Mouse (Mus musculus) embryo, embryonic 9.5 days (tissue): ENCODE results near the gene Insl5.

Experiments used
- DNase-seq: peaks from one replicate; pipeline ENCODE4 v3.0.0-alpha.2; 2017; ENCODE audit errors: extremely low spot score

Gene Insl5

DNA sequence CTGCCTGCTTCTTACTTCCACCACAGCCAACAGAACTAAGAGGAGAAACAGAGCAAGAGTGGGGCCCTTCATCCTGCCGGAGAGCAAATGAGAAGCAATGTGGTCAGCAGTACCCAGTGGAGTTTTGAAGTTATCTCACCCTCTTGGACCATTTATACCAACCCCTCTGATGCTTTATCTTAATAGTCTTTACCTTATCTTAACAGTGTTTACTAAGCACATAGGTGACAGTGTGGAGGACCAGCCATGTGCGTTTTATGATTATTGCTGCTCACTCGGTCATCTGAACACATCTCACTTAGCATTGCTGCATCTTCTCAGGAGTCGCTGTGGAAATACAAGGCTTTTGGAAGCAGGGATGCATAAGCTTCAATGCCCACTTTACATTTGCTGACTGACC is at the start of gene Insl5:
TSS of gene Insl5 (minus strand) at position 222 of the 400 bp plus-strand sequence.
- no peak for DNase-seq

DNA sequence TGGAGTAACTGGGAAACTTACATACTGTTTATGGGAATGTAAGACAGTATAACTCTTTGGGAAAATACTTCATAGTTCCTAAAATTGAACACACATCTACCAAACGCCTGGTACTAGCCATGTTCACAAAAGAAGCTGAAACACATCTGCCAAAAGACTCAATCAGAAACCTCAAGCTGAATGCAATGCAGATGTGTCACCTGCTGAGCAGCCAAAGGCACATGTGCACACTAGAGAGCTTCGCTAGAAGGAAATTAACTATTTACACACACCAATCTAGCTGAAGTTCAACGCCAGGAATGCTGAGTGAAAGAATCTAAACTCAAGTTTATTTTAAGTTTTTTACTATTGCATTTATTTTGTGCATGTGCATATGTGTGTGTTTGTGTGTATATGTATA is 44.0 kb upstream of the Insl5 start:
- DNase-seq = no peak

DNA sequence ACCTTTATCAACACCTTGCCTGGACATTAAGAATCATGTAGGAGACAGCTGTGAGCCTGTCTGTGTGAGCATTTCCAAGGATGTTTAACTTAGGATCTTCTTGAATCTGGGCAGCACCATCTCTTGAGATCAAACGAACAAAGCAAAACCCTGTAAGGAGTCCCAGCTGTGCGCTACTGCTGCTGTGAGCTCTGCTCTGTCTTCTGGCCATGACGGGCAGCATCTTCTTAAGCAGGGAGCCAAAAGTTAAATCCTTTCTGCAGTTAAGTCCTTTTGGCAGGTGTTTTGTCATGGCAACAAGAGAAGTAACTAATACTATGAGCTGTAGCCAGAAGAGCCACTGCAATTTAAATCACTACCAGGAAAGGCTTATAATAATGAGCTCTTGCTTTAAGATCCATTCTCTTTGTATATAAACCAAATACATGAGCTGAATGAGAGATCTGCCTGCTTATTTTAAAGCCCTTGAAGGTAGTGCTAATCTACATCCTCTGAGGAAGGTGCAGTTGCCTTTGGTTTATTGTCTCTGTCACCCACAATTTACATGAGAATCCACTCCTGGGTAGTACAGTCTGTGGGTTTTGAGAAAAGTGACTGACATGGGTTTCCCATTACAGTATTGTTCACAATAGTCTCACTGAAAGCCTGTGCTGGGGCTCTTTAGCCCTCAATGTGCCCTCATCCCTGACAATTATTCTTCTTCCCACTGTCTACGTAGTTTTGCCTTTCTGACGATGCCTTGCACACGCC is 41.4 kb upstream of the Insl5 start:
- DNase-seq = no peak

DNA sequence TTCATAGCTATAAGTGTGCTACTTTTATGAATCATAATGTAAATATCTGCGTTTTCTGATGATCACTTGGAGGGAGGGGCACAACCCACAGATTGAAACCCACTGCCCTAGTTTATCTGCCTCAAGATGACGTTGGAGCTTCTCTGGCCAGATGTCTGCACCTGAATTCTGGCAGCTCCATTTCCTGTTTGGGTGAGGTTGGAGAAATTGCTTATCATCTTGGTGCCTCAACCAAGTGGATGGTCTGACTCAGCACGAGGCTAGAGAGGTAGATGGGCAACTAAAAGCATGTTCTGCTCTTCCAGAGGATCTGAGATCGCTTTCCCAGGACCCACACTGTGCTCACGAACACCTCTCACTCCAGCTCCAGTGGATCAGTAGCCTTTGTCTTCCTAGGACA is 38.3 kb upstream of the Insl5 start:
- no peak for DNase-seq

DNA sequence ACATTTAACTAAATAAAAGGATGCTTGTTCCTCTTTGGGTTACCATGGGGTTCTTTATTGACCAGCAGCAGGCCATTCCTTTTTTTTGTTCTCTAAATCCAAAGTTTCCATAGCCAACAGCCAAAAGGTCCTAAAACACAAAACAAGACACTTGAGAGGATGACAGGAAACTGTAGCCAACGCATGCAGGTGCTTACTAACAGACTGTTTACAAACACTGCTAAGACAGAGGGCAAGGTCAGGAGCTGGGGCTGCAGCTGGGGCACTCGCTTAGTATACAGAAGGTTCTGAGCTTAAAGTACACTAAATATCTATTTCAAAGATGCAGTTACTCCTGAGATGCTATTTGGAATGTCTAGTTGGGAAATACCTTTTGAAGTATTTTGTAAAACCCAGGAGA is 37.8 kb upstream of the Insl5 start:
- DNase-seq = no peak

DNA sequence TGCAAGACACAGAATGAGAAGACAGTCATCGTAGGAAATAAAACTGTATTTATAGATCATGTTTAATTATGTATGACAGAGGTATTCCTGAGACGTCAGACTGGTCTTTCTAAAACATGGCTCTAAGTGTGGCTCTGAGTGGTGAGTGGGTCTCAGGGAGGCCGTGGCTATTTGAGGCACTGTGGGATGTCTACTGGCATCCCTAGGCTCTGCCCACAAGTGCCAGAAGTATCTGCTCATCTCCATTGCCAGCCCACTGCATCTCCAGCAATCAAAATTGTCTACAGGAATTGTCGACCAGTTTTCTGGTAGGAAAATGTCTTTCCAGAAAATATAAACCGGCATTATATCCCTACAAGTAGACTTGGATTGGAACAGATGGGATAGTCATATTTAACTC is 30.3 kb upstream of the Insl5 start:
- no peak for DNase-seq

DNA sequence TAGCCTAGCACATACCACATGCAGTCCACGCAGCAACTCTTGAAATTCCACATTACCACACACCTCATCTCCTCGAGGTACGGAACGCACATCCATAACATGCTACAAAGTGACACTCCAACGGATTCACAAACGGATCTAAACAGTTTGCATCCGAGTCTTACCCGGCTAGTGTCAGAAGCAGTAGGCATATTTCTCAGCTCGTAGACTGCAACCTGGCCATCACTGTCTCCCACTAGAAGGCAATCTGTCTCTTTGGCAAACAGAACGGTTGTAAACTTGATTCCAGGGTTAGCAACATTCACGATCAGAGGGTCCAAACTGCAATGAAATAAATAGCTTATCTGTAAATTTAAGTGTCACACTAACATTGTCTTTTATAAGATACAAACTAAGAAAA is 21.4 kb upstream of the Insl5 start:
- no peak for DNase-seq

DNA sequence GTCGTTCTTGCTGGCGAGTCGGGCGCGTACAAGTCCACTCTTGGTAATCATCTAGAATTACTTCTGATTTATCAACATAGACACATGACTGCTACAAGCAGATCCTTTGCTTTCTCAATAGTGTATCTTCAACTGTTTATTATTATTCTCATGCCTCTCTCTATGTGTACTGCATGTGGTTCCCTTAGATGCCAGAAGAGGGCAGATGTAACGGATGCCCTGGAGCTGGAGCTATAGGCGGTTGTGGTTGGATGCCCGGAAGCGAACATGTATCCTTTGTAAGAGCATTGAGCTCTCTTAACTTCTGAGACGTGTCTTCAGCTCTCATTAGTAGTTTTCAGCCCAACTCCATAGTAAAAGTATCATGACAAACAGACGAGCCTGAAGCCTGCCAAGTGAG is 16.4 kb upstream of the Insl5 start:
- no peak for DNase-seq

DNA sequence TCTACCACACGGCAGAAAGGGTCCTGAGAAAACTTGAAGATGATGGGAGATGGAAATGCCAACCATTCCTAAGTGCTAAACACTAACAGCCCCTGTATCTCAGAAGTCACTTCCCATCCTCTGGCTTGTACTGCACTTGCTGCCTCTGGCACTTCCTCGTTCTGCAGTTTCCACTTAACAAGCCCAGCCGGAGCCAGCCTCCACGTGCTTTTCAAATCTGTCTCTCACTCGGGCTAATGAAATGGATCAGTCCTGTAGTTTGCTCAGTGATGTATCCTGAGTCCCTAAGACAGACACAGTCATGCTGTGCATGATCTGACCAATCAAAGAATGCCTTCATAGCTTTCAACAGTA is 13.2 kb upstream of the Insl5 start:
- no peak for DNase-seq

DNA sequence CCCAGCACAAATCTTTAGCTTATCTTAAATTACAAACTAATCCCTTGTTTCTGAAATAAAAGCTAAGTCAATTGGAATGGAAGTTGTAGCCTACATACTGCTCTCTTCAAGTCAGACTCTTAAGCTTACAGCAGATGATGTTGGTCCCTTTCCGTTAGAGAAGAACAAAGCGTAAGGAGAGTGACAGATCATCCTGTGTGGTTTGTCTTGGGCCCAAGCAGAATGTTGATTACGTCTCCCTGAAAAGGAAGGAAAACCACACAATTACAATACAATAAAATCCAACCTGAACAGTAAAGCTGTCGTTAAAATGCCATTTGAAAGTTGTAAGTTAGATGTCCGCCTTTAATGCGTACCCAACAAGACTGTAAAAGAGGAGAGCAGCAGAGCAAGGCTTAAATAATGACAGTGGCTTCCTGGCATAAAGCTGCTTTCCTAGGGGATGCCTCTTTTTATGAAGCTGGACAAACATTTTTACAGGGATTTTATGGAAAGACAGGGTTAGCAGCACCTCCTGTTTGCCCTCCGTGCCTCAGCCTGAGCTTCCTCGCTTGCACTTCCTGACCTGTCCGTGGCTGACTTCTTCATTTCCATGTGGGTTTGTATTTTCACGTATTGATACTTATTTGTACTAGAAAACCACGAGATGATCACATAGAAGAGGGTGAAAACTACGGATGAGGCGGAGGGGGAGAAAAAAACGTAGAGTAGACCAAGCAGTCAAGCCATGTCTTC is 12.6 kb upstream of the Insl5 start:
- no peak for DNase-seq

DNA sequence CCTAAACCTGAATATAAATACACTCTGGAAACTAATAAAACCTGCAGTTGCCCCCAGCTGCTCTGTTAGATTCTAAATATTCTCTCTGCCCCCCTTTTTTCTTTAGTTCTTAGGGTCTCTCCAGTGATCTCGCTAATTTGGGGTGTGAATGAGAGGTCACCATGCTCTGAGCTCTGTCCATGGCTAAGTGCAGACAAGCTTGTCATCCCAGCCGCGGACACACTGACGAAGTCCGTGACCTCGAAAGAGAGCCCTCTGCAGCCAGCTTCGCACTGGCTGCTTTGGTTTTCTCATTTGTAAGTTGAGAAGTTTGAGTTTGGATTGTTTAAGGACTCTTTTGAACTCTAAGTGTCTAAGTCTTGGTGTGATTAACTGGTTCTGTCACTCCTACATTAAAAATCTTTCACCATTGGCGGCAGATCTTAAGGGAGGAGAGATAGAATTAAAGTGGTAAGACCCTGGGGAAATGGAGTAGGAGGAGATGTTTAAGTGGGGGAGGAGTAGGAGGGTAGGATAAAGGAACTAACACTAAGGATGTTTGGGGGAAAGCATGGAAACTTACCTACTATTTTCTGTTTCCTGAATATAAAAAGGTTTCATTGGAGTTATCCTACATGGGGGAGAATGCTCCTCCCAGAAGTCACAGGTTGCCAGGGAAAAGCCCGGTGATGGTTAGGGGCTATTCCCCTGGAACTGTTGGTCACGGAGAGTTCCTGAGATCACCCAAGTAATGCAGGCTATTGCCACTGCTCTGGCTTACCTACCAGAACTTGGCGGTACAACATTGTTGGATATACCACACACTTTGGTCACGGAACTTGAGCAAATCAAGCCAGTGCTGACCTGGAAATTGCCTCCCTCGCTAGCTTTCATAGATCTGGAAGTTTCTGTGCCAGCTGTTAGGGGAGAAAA is 1.8 kb upstream of the Insl5 start:
- DNase-seq = no peak

DNA sequence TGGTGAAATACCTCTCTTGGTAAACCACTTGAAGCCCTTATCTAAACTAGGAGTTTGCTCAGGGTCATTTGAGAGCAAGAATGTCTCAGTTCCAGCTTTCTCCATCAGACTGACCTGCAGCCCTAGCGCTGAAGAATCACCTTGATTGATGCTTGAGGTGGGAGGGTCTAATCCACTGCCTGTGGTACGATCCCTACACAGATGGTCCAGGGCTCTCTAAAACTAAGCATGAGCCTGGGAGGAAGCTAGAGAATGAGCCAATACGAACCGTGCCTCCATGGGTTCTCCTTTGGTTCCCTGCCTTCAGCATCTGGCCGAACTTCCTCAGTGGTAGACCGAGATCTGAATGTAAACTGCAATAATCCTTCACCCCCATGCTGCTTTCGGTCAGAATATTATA is 1.1 kb upstream of the Insl5 start:
- no peak for DNase-seq

DNA sequence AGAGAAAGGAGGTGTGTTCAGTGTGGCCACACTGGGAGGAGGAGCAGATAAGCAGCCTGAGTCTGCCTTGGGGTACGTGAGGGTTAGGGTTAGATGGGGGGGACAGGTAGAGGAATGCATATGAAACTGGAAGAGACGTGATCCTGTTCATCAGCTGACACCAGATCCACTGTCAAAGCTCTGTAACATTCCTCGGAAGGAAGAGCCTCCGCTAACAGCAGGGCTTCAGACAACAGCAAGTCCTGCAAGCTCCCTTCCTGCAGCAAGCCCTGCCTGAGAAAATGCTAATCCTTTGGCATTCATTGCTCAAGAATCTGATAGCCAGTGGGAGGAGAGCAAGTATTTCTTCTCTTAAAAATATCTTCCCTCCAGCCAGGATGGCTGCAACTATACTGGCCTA is 13.2 kb downstream of the Insl5 start:
- peak; percentile 31 for DNase-seq

DNA sequence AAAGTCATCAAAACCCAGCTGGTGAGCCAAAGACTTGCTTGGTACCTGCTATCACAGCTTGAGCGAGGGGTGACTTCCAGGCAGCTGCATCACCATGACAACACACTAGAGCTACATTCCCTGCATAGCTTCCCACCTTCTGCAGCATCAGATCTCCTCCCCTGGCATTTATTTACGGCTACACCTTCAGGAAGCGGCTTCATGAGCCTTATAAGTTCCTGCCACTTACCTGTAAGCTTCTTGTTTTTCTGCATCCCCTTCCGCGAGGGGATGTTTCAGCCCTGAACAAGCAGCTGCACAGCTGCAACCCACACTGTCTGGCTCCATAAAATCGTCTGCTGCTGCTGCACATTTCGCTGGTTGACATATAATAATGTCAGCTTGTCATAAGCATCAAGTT is 14.8 kb downstream of the Insl5 start:
- DNase-seq = peak; percentile 14

DNA sequence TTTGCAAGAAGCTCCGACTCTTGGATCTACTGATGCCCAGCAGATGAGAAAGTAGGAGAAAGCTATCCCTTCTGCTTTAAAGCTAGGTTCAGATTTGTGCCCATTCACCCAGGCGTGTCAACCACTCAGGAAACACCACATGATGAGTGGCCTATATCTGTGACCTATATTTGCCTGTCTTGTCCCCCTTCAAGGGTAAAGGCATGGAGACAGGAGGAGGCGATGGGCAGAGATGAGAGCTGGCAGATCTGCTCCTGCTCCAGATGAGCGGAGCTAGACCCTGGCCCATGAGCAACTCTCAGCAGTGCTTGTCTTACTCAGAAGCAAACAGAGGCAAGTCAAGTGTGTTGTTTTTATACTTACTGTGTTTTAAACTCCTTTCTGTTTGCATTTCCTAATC is 15.9 kb downstream of the Insl5 start:
- no peak for DNase-seq

DNA sequence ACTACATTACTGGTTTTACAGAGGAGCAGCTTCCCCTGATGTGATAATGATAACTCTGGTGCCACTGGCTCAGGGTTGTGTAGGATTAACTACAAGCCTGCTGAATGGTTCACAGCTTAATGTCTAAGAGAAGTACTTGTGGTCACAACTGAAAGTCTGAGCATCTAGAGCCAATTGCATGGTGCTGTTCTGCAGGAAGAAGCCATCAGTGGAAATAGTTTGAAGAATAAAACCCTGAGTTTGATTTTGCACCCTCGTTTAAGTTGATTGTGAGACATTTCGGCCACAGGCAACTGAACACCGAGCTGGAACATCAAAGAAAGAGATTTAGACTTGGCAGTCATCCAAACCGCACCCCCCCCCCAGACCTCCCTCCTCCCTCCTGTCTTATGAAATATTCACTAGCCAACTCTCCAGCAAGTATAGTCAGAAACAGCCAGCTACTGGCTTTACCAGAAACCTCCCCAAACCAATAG is 19.7 kb downstream of the Insl5 start:
- DNase-seq = no peak

DNA sequence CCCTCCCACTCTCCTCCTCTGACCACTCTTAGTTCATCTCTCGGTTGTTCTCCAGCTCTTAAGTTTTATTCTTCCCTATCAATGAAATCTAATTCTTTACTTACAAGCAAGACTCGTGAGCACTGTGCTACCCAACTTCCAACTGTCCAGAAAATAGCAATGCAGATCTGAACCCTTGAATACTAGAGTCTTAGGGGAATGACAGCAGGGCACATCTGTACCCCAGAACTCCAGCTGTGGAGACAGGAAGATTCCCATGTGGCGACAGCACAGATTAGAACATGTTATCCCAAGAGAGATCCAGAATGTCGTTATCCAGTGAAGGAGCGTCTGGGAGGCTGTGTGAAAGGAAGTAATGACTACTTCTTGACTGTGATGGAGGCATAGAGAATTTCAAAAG is 20.4 kb downstream of the Insl5 start:
- DNase-seq = no peak

DNA sequence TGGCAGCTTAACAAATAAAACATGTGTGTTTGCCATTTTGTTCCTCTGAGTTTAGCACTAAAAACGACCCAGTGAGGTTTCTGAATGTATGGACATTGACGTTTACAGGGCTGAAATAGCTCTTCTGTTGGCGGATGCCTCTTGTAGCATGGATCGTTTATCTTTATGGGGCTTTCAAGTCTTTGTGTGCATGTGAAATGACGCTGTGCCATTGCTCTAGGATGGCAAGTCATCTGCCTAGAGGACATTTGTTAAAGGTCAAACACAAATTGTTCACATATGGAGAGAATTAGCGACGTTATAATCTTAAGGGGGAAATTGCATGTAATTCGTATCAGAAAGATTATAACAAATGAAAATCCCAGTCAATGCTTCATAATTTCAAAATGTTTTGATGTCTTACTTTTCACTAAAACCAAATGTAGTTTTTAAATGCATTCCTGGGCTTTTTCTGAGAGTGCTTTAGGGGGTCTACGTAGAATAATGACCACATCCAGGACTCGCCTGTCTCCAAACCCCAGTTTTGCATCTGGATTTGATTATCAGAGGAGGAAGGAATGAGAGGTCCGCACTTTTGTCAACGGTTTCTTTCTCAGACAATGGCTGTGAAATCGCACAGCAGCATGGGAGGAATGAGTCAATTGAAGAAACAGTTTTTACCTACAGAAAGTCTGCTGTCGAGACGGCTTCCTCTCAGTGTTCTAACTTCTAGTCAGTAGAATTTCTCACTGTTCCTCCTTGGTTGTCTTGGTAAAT is 21.3 kb downstream of the Insl5 start:
- peak; percentile 44 for DNase-seq

DNA sequence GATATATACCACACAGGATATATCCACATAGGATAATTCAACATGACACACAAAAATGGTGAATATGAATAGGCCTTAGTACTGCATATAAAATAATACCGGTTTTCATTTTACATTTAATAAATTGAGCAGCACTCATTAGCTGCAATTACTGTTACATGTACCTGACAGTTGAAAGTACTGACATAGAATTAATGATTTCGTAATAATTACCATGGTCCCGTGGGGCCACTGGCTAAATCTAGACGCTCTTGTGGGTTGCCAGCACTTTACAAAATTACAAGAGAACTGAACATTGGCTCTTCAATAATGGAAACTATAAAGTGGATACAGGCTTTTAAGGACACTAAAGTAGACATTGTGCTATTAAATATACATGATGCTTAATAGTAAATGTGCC is 22.0 kb downstream of the Insl5 start:
- no peak for DNase-seq

DNA sequence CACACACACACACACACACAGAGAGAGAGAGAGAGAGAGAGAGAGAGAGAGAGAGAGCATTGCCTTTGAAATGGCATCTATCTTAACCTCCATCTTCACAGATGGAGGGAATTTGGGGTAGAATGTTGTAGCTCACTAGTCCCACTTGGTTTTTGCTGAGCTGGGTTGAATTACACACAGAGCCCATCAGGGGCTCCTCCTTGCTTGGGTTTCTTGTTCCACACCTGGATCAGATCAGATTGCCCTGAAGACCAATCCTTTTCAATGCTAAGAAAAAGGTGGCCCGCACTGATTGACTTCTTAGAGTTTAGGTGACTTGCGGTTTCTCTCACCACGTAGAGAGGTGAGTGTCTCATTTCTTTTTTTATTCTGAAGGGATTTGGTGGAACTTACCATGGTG is 35.0 kb downstream of the Insl5 start:
- DNase-seq = no peak

DNA sequence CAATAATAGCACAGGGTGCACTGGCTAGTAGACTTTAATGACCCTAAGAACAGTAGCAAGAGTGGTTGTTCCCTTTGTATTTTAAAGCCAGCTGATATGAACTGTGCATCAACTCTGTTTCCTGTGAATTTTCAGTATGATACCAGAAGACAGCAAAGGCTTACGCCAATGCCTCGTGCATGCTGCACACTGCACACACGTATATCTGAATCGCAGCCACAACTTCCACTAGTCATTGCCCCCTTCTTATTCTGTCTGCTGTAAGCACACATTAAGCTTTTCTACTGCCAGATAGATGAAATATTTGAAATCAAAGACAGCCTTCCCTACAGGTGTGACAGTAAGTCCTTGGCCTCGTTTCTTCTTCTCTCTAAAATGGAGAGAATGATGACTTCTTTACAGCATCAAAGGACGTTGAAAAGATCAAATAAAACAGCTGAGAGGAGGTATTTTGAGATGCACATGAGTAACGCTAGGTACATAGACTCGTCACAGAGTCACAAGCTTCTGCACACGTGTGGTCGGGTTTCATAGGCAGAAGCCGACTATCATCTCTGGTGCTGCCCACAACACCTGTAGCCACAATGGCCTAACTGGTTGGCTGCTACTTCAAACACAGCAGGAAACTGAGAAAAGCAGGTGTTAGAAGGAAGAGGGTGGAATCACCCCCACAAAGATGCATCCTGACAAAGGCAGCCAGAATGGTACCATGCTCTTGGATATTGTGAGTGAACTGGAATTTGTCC is 35.9 kb downstream of the Insl5 start:
- no peak for DNase-seq
